Mouse (Mus musculus): Measurements from ENCODE around the gene Knop1.

Knop1 gene

DNA sequence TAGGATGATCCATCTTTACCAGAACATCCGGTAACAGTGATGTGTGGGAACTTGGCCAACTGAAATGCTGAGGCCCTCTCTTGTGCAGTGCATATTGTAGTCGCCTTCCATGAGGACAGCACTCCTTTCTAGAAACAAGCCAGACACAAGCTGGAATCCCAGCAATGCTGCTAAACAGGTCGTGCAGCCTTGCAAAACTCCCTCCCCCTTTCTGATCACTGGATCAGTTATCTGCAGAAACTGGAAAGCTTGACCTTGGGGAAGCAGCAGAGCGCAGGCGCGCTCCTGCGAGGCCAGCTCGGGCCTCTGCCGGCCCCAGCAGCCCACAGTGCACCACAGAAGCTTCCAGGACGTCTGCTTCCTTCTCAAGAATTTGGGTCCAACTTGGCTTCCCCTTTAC is 7.3 kb downstream of the Knop1 start:
- no peak for DNase-seq (ENCODE audit: low read depth, low spot score)

DNA sequence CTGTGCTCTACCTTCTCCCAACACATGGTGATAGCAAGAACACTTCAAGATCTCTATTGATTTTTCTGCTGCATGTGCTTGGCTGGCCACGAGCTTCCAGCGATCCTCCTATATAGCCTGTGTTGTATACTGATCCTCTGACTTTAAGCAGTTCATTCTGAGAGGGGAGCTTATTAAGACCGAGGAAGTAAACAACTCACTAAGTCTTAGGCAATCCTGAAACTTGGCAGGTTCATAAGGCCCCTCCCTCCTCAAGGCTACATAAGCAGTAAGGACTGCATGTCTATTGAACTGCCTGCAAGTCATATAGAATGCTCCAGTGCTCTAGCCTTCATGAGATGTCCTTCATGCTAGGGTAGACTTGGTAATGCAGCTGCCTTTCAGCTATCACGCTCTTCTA is 9.7 kb downstream of the Knop1 start:
- DNase-seq (ENCODE audit: low read depth, low spot score): no peak

- no peak for DNase-seq (ENCODE audit: low read depth, low spot score)
Observed at GRCm38 (mm10) chr7:118845141-118845540, 10.9 kb downstream of the Knop1 start.

DNA sequence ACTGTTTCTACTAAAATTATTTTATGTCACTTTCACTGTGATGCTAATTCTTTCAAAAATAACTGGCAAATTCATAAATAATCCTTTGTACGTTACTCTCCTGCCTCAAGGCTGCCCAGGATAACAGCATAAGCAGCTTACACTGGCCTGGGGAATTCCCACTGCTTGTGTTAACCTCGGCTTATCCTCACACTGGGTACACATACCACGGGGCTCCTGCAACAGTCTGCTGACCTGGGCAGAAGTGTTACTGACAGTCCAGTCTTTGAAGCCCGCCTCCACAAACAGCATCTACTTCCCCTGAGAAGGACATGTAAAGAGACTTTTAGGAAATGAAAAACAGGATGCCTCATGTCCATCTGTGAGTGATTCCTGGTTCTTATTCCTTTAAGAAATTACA is 13.1 kb downstream of the Knop1 start:
- DNase-seq (ENCODE audit: low read depth, low spot score): peak; percentile 56

DNA sequence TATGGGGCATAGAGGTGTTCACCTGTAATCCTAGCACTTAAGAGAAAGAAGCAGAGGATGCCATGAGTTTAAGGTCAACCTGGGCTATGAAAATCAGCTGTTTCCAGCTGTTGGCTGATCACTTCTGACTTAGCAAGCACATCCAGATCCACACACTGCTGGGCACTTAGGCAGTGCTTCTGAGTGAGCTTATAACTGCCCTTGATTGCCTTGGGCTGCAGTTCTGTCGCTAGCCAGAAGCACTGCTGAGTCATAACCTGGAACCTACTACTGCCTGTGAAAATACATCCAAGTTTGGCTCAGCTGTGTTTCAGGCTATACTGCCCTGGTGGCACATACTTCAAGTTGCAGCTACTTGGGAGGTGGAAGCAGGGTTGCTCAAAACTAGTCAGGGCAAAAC is 14.3 kb downstream of the Knop1 start:
- no peak for DNase-seq (ENCODE audit: low read depth, low spot score)

- no peak for DNase-seq (ENCODE audit: low read depth, low spot score)
Observed at GRCm38 (mm10) chr7:118841030-118841745, 14.9 kb downstream of the Knop1 start.

DNA sequence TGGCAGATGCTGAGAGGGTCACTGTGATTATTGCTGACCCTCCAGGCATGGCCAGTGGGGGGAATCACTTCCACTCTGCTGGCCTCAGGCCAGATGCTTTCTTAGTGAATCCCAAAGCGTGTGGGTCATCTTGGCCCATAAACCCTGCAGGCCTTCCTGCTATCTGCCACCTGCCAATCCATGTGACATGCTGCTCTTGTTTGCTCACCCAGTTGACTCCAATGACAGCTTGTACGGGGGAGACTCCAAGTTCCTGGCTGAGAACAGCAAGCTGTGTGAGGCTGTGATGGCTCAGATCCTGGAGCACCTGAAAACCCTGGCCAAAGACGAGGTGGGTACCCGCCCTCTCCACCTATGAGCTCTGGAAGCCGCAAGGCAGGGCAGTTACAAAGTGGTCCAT is 18.2 kb downstream of the Knop1 start:
- no peak for DNase-seq (ENCODE audit: low read depth, low spot score)

DNA sequence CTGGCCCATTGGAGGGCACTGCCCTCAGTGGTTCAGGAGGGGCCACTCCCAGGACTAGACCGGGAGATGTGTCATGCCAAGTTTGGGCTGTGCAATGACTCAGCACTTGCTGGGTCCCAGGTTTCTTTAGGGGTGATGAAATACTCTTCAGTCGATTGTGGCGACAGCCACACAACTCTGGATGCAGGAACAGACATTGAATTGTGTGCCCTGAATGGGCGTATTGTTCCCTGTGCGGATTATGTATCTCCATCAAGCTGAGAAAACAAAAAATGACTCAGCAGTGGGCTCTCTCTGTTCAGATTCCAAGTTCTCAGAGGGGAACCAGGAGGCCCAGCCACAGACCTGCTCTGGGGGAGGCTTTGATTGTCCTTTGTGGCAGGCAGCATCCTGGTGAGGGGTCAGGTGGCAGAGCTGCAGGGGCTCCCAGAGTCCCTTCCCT is 28.1 kb downstream of the Knop1 start:
- DNase-seq (ENCODE audit: low read depth, low spot score): no peak

- no peak for DNase-seq (ENCODE audit: low read depth, low spot score)
Observed at GRCm38 (mm10) chr7:118824451-118824850, 31.6 kb downstream of the Knop1 start.

DNA sequence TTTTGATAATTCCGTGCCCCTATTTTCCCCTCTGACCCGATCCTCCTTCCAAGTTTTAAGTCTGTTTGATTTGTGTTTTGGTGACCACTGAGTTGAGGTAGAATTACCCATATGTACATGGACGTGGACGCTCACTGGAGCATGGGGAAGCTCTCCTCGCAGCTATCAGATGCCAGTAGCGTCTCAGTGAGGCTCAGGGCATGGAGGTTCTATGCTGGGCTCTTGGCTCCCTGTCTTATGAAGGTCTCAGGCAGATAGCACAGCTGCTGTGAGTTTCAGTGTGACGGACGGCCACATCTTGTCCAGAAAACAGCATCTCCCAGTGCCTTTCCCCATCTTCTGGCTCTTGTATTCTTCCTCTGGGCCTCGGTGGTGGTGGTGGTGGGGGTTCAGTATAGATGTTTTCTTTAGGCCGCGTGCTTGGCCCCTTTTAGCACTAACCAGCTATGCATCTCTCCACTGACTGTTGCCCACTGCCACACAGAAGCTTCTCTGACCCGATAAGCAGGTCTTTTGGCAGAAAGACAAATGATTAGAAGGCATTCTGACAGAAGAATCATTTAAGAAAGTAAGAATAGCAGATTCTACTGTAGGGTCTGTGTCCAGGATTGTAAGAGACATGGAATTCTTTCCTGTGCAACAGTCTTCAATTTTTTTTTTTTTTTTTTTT is 34.0 kb downstream of the Knop1 start:
- DNase-seq (ENCODE audit: low read depth, low spot score): no peak

DNA sequence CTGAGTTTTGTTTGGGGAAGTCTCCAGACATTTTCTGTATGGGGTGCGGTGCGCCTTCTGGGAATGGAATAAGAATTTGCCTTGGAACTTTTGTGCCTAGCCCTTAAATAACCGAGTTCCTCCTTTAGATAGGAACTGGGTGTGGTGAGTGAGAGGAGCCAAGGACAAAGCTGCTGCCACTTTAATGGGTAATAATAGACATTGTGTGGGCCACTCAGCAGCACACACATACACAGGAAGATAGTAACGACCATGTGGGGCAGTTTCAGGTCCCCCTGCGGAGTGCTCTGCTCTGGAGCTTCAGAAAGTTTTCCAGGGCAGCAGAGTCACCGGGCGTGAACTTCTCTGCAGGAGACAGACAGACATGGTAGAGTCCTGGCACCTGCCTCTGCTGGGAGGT is 34.7 kb downstream of the Knop1 start:
- no peak for DNase-seq (ENCODE audit: low read depth, low spot score)

GRCm38 (mm10) chr7:118819666-118820065 is 36.4 kb downstream of the Knop1 start:
- no peak for DNase-seq (ENCODE audit: low read depth, low spot score)

GRCm38 (mm10) chr7:118817741-118818140 is 38.3 kb downstream of the Knop1 start:
- DNase-seq (ENCODE audit: low read depth, low spot score): no peak

DNA sequence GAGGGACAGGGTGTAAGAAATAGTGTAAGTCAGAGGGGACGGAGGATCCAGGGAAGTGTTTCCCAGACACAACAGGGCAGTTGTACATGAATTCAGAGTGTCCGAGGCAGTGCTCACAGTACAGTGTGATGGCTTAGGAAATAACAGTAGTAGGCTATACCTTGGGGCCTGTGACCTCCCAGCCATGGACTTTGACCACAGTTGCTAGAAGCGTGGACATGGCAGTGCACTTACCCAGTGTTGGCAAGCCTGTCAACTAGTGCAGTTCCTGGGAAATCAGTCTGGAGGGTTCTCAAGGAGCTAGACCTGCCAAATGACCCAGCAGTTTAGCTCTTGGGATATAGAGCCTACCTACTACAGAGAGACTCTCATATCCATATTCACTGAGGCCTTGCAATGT is 39.8 kb downstream of the Knop1 start:
- DNase-seq (ENCODE audit: low read depth, low spot score): no peak

GRCm38 (mm10) chr7:118813592-118813991 is 42.5 kb downstream of the Knop1 start:
- no peak for DNase-seq (ENCODE audit: low read depth, low spot score)

DNA sequence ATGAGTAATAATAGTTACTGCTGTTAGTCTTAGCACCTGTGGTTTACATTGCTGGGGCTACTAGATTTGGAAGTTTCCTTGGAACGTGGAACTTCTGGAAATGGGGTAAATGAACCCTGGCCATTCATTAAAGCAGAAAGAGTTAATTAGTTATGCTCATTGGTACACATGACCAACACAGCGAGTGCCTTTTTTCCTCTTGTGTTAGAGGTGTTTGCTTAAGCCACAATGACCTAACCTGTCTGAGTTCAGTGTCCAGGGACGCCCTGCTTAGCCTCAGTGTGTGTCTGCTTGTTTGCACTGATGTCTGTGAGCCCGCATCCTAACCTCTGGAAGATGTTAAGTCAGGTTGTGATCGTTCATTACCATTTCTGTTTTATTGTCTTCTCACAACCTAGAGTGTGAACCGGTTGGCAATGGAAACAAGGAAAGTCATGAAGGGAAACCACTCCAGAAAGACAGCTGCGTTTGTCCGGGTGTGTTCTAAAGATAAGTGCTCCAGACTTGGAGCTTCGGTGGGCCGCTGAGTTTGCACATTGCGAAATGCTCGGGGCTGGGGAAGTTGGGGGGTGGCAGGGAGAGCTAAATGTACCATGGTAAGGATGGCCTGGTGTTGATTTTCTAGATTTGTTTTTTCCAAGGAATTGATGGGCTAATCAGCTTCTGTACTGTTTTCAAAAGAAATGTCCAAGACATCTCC is 44.5 kb downstream of the Knop1 start:
- no peak for DNase-seq (ENCODE audit: low read depth, low spot score)

- no peak for DNase-seq (ENCODE audit: low read depth, low spot score)
Observed at GRCm38 (mm10) chr7:118807899-118808298, 48.2 kb downstream of the Knop1 start.

DNA sequence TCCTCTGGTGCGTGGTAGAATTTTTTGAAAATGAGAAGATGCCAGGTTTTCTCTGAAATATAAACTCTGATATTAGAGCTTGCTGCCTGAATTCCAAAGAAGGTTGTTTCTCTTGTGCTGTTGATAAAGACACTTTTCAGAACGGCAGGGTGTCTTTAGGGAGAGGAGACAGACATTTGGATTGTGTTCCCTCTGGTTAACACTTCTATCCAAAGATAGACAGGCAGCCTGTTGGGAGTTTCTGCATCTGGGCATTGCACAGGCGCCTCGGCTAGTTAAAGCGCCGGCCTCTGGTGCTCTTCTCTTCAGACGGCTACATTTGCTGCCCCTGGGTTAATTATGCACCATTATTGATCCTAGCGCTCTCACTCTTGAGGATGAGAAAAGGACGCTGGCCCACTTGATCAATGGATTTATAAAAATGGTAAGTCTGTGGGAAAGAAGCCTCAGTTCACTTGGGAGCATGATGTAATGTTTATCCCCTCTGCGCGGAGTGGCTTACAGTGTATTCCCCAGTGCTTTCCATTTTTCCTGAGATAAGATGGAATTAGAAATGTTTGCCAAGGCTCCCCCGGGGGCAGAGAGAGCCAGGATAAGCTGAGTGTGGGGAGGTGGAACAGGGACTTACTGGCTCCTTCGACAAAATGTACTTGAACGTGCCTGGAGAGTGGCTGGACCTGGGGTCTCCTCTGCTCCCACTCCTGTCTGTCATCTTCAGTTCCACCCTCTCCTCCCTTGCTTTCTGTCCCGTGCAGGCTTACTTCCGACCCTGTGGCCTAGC is 49.2 kb downstream of the Knop1 start:
- no peak for DNase-seq (ENCODE audit: low read depth, low spot score)

- no peak for DNase-seq (ENCODE audit: low read depth, low spot score)
Observed at GRCm38 (mm10) chr7:118803425-118803824, 52.6 kb downstream of the Knop1 start.

DNA sequence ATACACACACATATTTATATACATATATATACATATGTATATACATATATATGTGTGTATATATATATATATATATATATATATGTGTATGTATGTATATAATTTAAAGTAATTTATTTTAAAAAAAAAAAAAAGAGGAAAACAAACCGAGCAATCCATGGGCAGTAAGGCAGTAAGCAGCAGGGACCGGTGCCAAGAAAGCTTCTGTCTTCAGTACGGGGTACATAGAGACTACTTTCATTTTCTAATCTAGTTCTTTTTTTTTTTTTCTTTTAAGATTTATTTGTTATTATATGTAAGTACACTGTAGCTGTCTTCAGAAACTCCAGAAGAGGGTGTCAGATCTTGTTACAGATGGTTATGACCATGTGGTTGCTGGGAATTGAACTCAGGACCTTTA is 54.3 kb downstream of the Knop1 start:
- DNase-seq (ENCODE audit: low read depth, low spot score): no peak

GRCm38 (mm10) chr7:118800112-118800734 is 55.8 kb downstream of the Knop1 start:
- no peak for DNase-seq (ENCODE audit: low read depth, low spot score)

All from retina, adult 2 months (tissue).